ENCODE assay signal across 22 mouse cellular contexts in the genomic region with DNA sequence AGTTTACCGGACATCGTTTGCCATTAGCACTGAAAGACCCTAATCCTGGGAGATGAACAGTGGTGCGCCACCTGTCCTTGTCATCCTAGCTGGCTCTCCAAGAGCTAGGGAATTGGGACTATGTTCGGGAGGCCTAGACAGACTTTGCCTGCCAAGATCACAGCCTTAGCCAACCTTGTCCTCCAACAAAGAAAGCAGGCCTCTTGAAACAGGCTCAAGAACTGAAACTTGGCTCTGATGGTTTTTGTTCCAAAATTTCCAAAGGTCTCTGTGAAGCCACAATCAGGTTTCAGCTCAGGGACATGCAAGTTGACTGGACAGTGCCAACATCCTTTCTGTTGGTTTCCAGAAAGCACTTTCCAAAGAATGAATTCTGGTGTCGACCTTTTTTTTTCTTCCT. TPM values are rescaled to one million over a fixed set of nuclear protein-coding genes. Genes with fewer than 3 reads are reported as not detected.
A peak's percentile ranks its signal among the peaks of the same experiment; 100 is the strongest.
DNase-seq lines count a peak whose midpoint lies in the region; ATAC-seq and TF ChIP-seq lines count a peak whose summit lies in the region.
"Had no signal": no experiment of that assay in that cellular context is flagged by ENCODE, and none has a peak within 500 bp of the region (broad histone marks: within the 10 kb centered on the region; RNA-seq: fewer than 3 reads in every experiment).

No protein-coding gene starts in this region.

- H3K4me3 ChIP-seq in forebrain, postnatal 0 days (ENCODE audit: low read depth, low read length): no peak overlapping the region
- H3K4me3 ChIP-seq in forebrain, embryonic 14.5 days (ENCODE audit: low read depth, low read length): no peak overlapping the region
- H3K4me3 ChIP-seq in testis, adult 2 months (ENCODE audit: control insufficient read depth, low read depth, low read length): no peak overlapping the region
- H3K4me3 ChIP-seq: hindbrain, embryonic 12.5 days; left cerebral cortex, adult 2 months; limb, embryonic 10.5 days; liver, embryonic 12.5 days; neural tube, embryonic 12.5 days had no signal

- H3K4me1 ChIP-seq in forebrain, postnatal 0 days (ENCODE audit: insufficient read depth): 0 out of 2 replicates have a peak, but pooled peaks cover 3% of the 10 kb centered on the region
- H3K4me1 ChIP-seq in forebrain, embryonic 14.5 days (ENCODE audit: control insufficient read depth, insufficient read depth, low read length): no peaks in the 10 kb centered on the region; the same call in 1 of the 2 replicates
- peaks cover 3% of the 10 kb centered on the region; the same call in 1 of the 2 replicates for H3K4me1 ChIP-seq in testis, adult 2 months (ENCODE audit: control insufficient read depth, insufficient read depth, low read length)
- H3K4me1 ChIP-seq: hindbrain, embryonic 12.5 days; liver, embryonic 12.5 days had no signal

- no peak for TF ChIP-seq CTCF in forebrain, postnatal 0 days (IDR thresholded peaks at IDR 0.05; ENCODE audit: low read depth)
- TF ChIP-seq CTCF in testis, adult 2 months (IDR thresholded peaks at IDR 0.05; ENCODE audit: control insufficient read depth, insufficient read depth, insufficient replicate concordance, low read depth, low read length): no peak

- TF ChIP-seq POLR2A in testis, adult 2 months (IDR thresholded peaks at IDR 0.05; ENCODE audit: control insufficient read depth, low read depth, low read length): no peak

- H3K9me3 ChIP-seq in forebrain, postnatal 0 days (ENCODE audit: low read length): no peaks in the 10 kb centered on the region
- no peaks in the 10 kb centered on the region for H3K9me3 ChIP-seq in forebrain, embryonic 14.5 days (replicated peaks; ENCODE audit: control insufficient read depth, low read length)
- H3K9me3 ChIP-seq: hindbrain, embryonic 12.5 days; limb, embryonic 10.5 days; liver, embryonic 12.5 days; neural tube, embryonic 12.5 days had no signal

- H3K9ac ChIP-seq in forebrain, postnatal 0 days: no peak overlapping the region
- no peak overlapping the region for H3K9ac ChIP-seq in forebrain, embryonic 14.5 days (ENCODE audit: low read length)
- H3K9ac ChIP-seq: hindbrain, embryonic 12.5 days; liver, embryonic 12.5 days; neural tube, embryonic 12.5 days had no signal

- DNase-seq in forebrain, postnatal 0 days: no peak
- no peak for DNase-seq in forebrain, embryonic 14.5 days (ENCODE audit: low spot score)
- DNase-seq in heart, postnatal 25 days (ENCODE audit: low spot score): peak; percentile 26
- DNase-seq in heart, postnatal 10 days: no peak
- no peak for DNase-seq in testis, postnatal 14 days (ENCODE audit: low spot score)
- DNase-seq in left cerebral cortex, postnatal 36 days (ENCODE audit: low spot score in 2 of 2): no peak
- DNase-seq: B cell, adult 2 months; cerebellum, adult 11 months; kidney, adult 8-10 months; kidney, postnatal 25 days; lung, adult 2 months; right cerebral cortex, adult 18-20 months; spleen, adult 18-20 months; thymus, adult 2 months had no signal

- intact Hi-C loops in heart, postnatal 25 days (cut with DNase I): no loop called here
- intact Hi-C loops in heart, postnatal 10 days (cut with DNase I): no loop called here
- intact Hi-C loops in left cerebral cortex, postnatal 36 days (cut with DNase I): no loop called here

- no peaks in the 10 kb centered on the region for H3K27me3 ChIP-seq in forebrain, postnatal 0 days (ENCODE audit: insufficient read depth, low read length)
- no peaks in the 10 kb centered on the region for H3K27me3 ChIP-seq in forebrain, embryonic 14.5 days (replicated peaks; ENCODE audit: control insufficient read depth, insufficient read depth, low read length)
- H3K27me3 ChIP-seq in testis, adult 2 months (ENCODE audit: control insufficient read depth, insufficient read depth, low read length): no peaks in the 10 kb centered on the region
- H3K27me3 ChIP-seq: hindbrain, embryonic 12.5 days; liver, embryonic 12.5 days; neural tube, embryonic 12.5 days had no signal

- no peak overlapping the region for H3K27ac ChIP-seq in forebrain, postnatal 0 days (ENCODE audit: low read depth, low read length)
- no peak overlapping the region for H3K27ac ChIP-seq in forebrain, embryonic 14.5 days (ENCODE audit: low read depth, low read length)
- 0 out of 2 replicates have a peak overlapping the region, but pooled peaks have one; percentile 9 for H3K27ac ChIP-seq in testis, adult 2 months (ENCODE audit: control insufficient read depth, insufficient read depth, low read depth, low read length)
- H3K27ac ChIP-seq: hindbrain, embryonic 12.5 days; limb, embryonic 10.5 days; liver, embryonic 12.5 days; macrophage; neural tube, embryonic 12.5 days had no signal

- peak; percentile 38 for ATAC-seq in forebrain, postnatal 0 days
- no peak for ATAC-seq in forebrain, embryonic 14.5 days
- ATAC-seq: liver, embryonic 12.5 days had no signal

- no peak overlapping the region for H3K4me2 ChIP-seq in forebrain, postnatal 0 days (ENCODE audit: low read depth)
- no peak overlapping the region for H3K4me2 ChIP-seq in forebrain, embryonic 14.5 days (ENCODE audit: low read length)
- H3K4me2 ChIP-seq: hindbrain, embryonic 12.5 days; liver, embryonic 12.5 days; midbrain, embryonic 11.5 days; neural tube, embryonic 12.5 days had no signal

- no peaks in the 10 kb centered on the region for H3K36me3 ChIP-seq in forebrain, postnatal 0 days (ENCODE audit: insufficient read depth)
- no peaks in the 10 kb centered on the region for H3K36me3 ChIP-seq in forebrain, embryonic 14.5 days (ENCODE audit: control insufficient read depth, insufficient read depth, low read length)
- no peaks in the 10 kb centered on the region for H3K36me3 ChIP-seq in testis, adult 2 months (ENCODE audit: control insufficient read depth, insufficient read depth, low read length)
- H3K36me3 ChIP-seq: hindbrain, embryonic 12.5 days; limb, embryonic 10.5 days; liver, embryonic 12.5 days; neural tube, embryonic 12.5 days had no signal

- WGBS in forebrain, postnatal 0 days: 71% methylated on average over 5 of the region's 5 CpGs
- 92% methylated on average over 5 of the region's 5 CpGs for WGBS in forebrain, embryonic 14.5 days

RNA-seq across cellular contexts. Expression of gene Hacd2, which starts 29.4 kb away (rescaled TPM):
- total RNA-seq in forebrain, postnatal 0 days (2014; rRNA removed): 13.5 and 13.9 TPM in 2 replicates
- polyA plus RNA-seq in forebrain, postnatal 0 days (2015; fragmentation: Nextera tagmentation; extraction: Ambion mirVana): 46.3 and 50.4 TPM in 2 replicates
- 19.8 and 32.1 TPM in 2 replicates for polyA plus RNA-seq in forebrain, embryonic 14.5 days (2014; fragmentation: Nextera tagmentation; extraction: Ambion mirVana)
- total RNA-seq in heart, postnatal 25 days (2021): 10 to 100 TPM in 1 of 2 experiments, 1 to 10 TPM in 1; 7.4 to 11.5 TPM
- 10 to 100 TPM; 11.3 to 15.8 TPM for total RNA-seq in heart, postnatal 10 days (2021)
- polyA plus RNA-seq in testis, adult 2 months (2012; rRNA removed): 60.1 and 94.1 TPM in 2 replicates
- total RNA-seq in left cerebral cortex, postnatal 36 days (2021): 10 to 100 TPM; 25.4 to 32.5 TPM
